Mouse (Mus musculus): ENCODE results near the gene Dhx35. TPM values are rescaled to one million over a fixed set of nuclear protein-coding genes. Genes with fewer than 3 reads are reported as not detected.
A peak's percentile ranks its signal among the peaks of the same experiment; 100 is the strongest.

The Dhx35 gene
- polyA plus RNA-seq, 1 experiment = 0.38 TPM

GRCm38 (mm10) chr2:158795043-158795442, 436 bp downstream of the Dhx35 start:
- no peaks in the 10 kb centered on the region; the same call in 1 of the 2 replicates for H3K9me3 ChIP-seq (ENCODE audit: control insufficient read depth, low read length)
- H3K4me3 ChIP-seq (replicated peaks) = peak overlapping the region; percentile 93
- TF ChIP-seq TAL1 (IDR thresholded peaks at IDR 0.05; ENCODE audit: low read length) (no peak), GATA1 (IDR thresholded peaks at IDR 0.05; ENCODE audit: low read length) (no peak)
- H3K4me1 ChIP-seq (ENCODE audit: control insufficient read depth) = peaks cover 23% of the 10 kb centered on the region
- no peaks in the 10 kb centered on the region; the same call in 1 of the 2 replicates for H3K36me3 ChIP-seq (ENCODE audit: control insufficient read depth)
- H3K27me3 ChIP-seq (ENCODE audit: control insufficient read depth) = no peaks in the 10 kb centered on the region

DNA sequence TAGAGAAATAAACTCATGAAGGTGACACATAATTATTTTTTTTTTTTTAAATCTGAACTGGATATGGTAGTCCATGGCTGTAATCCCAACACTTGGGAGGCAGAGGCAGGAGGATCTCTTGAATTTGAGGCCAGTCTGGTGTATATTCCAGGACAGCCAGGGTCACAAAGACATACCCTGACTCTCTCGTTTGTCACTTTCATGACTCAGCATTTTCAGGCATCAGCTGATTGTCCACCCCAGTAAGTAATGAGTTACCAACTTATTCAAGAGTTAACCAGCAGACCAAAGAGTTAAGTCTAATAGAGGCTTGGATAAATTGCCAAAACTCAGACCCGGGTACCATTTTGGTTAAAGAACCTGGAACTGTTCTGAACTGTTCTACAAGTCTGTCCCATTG, 1.3 kb downstream of the Dhx35 start:
- Histone ChIP-seq H3K36me3 (ENCODE audit: control insufficient read depth) (peaks cover 5% of the 10 kb centered on the region), H3K27me3 (ENCODE audit: control insufficient read depth) (no peaks in the 10 kb centered on the region), H3K4me1 (ENCODE audit: control insufficient read depth) (peaks cover 23% of the 10 kb centered on the region), H3K9me3 (ENCODE audit: control insufficient read depth, low read length) (no peaks in the 10 kb centered on the region; the same call in 1 of the 2 replicates), H3K4me3 (replicated peaks) (no peak overlapping the region)
- TF ChIP-seq GATA1 (IDR thresholded peaks at IDR 0.05; ENCODE audit: low read length) = no peak
- no peak for TF ChIP-seq TAL1 (IDR thresholded peaks at IDR 0.05; ENCODE audit: low read length)

DNA sequence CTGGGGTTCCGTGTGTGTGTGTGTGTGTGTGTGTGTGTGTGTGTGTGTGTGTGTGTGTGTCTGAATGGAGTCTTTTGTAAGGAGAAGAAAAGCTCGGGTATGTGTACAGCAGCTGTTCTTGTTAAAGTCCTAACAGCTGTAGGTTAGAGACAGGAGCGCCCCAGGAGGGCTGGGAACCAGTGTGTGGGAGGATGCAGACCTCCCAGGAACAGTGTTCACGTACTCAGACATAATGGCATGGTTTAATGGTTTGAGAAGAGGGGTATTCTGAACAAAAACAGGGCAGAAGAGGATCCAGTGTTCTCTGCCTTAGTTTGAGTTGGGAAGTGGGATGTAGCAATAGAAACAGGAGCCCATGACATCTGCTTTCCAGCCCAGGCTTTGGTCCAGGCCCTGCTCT, 4.7 kb downstream of the Dhx35 start:
- Histone ChIP-seq H3K4me1 (ENCODE audit: control insufficient read depth) (peaks cover 14% of the 10 kb centered on the region), H3K27me3 (ENCODE audit: control insufficient read depth) (no peaks in the 10 kb centered on the region), H3K36me3 (ENCODE audit: control insufficient read depth) (peaks cover 32% of the 10 kb centered on the region), H3K4me3 (replicated peaks) (no peak overlapping the region), H3K9me3 (ENCODE audit: control insufficient read depth, low read length) (no peaks in the 10 kb centered on the region; the same call in 1 of the 2 replicates)
- TF ChIP-seq TAL1 (IDR thresholded peaks at IDR 0.05; ENCODE audit: low read length) (no peak), GATA1 (IDR thresholded peaks at IDR 0.05; ENCODE audit: low read length) (no peak)

DNA sequence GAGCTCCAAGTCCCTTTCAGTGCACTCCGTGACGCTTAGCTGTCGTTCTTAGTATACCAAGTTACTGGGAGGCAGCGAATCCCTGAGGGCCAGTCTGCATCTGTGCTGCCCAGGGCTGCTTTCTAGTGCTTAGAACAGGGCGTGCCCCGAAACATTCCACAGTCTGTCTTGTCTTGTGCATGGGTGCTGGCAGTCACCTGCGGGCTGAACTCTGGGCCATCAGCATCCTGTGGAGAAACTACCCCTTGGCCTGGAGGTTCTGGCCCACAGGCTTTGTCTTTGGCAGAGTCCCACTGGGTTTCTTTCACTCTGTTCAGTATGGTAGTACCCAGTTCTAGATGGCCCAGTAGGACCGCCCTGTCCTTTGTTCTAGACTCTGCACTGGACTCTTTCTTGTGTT, 6.2 kb downstream of the Dhx35 start:
- H3K36me3 ChIP-seq (ENCODE audit: control insufficient read depth) = peaks cover 37% of the 10 kb centered on the region
- peaks cover 4% of the 10 kb centered on the region for H3K4me1 ChIP-seq (ENCODE audit: control insufficient read depth)
- TF ChIP-seq TAL1 (IDR thresholded peaks at IDR 0.05; ENCODE audit: low read length) = no peak
- H3K9me3 ChIP-seq (ENCODE audit: control insufficient read depth, low read length) = no peaks in the 10 kb centered on the region; the same call in 1 of the 2 replicates
- H3K27me3 ChIP-seq (ENCODE audit: control insufficient read depth) = no peaks in the 10 kb centered on the region
- no peak overlapping the region for H3K4me3 ChIP-seq (replicated peaks)

- H3K4me3 ChIP-seq (replicated peaks) = no peak overlapping the region
- peaks cover 2% of the 10 kb centered on the region; the same call in 1 of the 2 replicates for H3K4me1 ChIP-seq (ENCODE audit: control insufficient read depth)
- no peaks in the 10 kb centered on the region for H3K27me3 ChIP-seq (ENCODE audit: control insufficient read depth)
- TF ChIP-seq TAL1 (IDR thresholded peaks at IDR 0.05; ENCODE audit: low read length) (no peak), GATA1 (IDR thresholded peaks at IDR 0.05; ENCODE audit: low read length) (no peak)
- no peaks in the 10 kb centered on the region; the same call in 1 of the 2 replicates for H3K9me3 ChIP-seq (ENCODE audit: control insufficient read depth, low read length)
- peaks cover 43% of the 10 kb centered on the region for H3K36me3 ChIP-seq (ENCODE audit: control insufficient read depth)
Observed at GRCm38 (mm10) chr2:158803575-158803974, 9.0 kb downstream of the Dhx35 start.

- Histone ChIP-seq H3K36me3 (ENCODE audit: control insufficient read depth) (peaks cover 53% of the 10 kb centered on the region), H3K27me3 (ENCODE audit: control insufficient read depth) (no peaks in the 10 kb centered on the region), H3K4me3 (replicated peaks) (no peak overlapping the region), H3K4me1 (ENCODE audit: control insufficient read depth) (no peaks in the 10 kb centered on the region), H3K9me3 (ENCODE audit: control insufficient read depth, low read length) (no peaks in the 10 kb centered on the region)
- TF ChIP-seq GATA1 (IDR thresholded peaks at IDR 0.05; ENCODE audit: low read length) = no peak
- no peak for TF ChIP-seq TAL1 (IDR thresholded peaks at IDR 0.05; ENCODE audit: low read length)
Observed at GRCm38 (mm10) chr2:158815686-158816085, 21.1 kb downstream of the Dhx35 start.

DNA sequence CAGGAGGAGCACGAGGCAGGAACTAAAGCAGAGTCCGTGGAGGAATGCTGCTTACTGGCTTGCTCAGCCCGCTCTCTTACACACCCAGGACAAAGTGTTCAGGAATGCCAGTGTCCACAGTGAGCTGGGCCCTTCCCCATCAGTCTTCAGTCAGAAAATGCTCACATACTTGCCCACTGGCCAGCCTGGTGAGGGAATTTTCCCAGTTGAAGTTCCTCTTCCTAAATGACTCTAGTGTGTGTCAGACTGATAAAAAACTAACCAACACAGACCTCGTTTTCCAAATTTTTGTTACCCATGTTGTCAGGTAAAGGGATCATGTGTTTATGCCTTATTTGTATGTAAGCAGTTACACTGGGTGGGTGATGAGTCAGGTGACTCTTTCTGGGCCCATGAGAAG, 21.6 kb downstream of the Dhx35 start:
- Histone ChIP-seq H3K27me3 (ENCODE audit: control insufficient read depth) (no peaks in the 10 kb centered on the region), H3K4me1 (ENCODE audit: control insufficient read depth) (no peaks in the 10 kb centered on the region), H3K9me3 (ENCODE audit: control insufficient read depth, low read length) (no peaks in the 10 kb centered on the region), H3K4me3 (replicated peaks) (no peak overlapping the region), H3K36me3 (ENCODE audit: control insufficient read depth) (peaks cover 56% of the 10 kb centered on the region)
- TF ChIP-seq GATA1 (IDR thresholded peaks at IDR 0.05; ENCODE audit: low read length) = no peak
- no peak for TF ChIP-seq TAL1 (IDR thresholded peaks at IDR 0.05; ENCODE audit: low read length)

GRCm38 (mm10) chr2:158817708-158818107, 23.1 kb downstream of the Dhx35 start:
- Histone ChIP-seq H3K4me3 (replicated peaks) (no peak overlapping the region), H3K9me3 (ENCODE audit: control insufficient read depth, low read length) (no peaks in the 10 kb centered on the region), H3K36me3 (ENCODE audit: control insufficient read depth) (peaks cover 55% of the 10 kb centered on the region), H3K4me1 (ENCODE audit: control insufficient read depth) (no peaks in the 10 kb centered on the region), H3K27me3 (ENCODE audit: control insufficient read depth) (no peaks in the 10 kb centered on the region)
- TF ChIP-seq TAL1 (IDR thresholded peaks at IDR 0.05; ENCODE audit: low read length) = no peak

DNA sequence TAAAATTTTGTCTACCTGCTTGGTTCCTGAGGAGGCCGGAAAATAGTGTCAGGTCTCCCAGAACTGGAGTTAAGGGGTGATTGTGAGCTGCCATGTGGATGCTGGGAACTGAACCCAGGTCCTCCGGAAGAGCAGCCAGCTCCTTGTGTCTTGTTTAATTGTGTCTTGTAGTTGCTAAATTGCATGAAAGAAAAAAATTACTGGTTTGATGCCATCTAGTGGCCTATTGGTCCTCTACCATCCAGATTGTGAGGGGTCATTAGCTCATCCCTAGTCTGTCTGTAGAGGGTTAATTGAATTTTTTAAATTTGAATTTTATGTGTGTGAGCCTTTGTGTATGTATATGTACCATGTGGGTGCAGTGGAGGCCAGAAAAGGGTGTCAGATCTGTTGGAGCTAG, 33.5 kb downstream of the Dhx35 start:
- no peaks in the 10 kb centered on the region for H3K27me3 ChIP-seq (ENCODE audit: control insufficient read depth)
- peaks cover 70% of the 10 kb centered on the region for H3K36me3 ChIP-seq (ENCODE audit: control insufficient read depth)
- H3K4me1 ChIP-seq (ENCODE audit: control insufficient read depth) = peaks cover 2% of the 10 kb centered on the region; the same call in 1 of the 2 replicates
- no peak for TF ChIP-seq TAL1 (IDR thresholded peaks at IDR 0.05; ENCODE audit: low read length)
- no peak for TF ChIP-seq GATA1 (IDR thresholded peaks at IDR 0.05; ENCODE audit: low read length)
- no peak overlapping the region for H3K4me3 ChIP-seq (replicated peaks)
- no peaks in the 10 kb centered on the region for H3K9me3 ChIP-seq (ENCODE audit: control insufficient read depth, low read length)

GRCm38 (mm10) chr2:158829746-158830145, 35.1 kb downstream of the Dhx35 start:
- Histone ChIP-seq H3K4me1 (ENCODE audit: control insufficient read depth) (peaks cover 2% of the 10 kb centered on the region; the same call in 1 of the 2 replicates), H3K36me3 (ENCODE audit: control insufficient read depth) (peaks cover 72% of the 10 kb centered on the region), H3K4me3 (replicated peaks) (no peak overlapping the region), H3K9me3 (ENCODE audit: control insufficient read depth, low read length) (no peaks in the 10 kb centered on the region), H3K27me3 (ENCODE audit: control insufficient read depth) (no peaks in the 10 kb centered on the region)
- TF ChIP-seq TAL1 (IDR thresholded peaks at IDR 0.05; ENCODE audit: low read length) = no peak
- TF ChIP-seq GATA1 (IDR thresholded peaks at IDR 0.05; ENCODE audit: low read length) = no peak
